ENCODE assay signal across 26 mouse cellular contexts in the genomic region with DNA sequence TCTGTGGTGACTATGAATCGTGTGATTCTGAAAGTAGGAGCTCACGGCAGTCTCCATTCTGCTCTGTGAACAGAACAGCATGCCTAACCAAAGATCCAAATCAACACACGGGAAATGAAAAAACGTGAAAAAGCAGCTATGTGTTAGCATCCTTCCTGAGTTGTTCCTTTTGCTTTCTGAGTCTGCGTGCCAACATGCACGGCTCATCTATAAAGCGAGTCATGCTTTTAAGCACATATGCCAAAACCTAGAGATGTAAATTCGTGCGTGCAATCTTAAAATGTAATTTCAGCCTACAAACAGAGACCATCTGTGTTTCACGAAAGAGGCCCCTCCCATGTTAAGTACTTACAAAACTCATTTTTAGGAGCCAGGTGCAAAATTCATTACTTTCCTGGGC.
DNase-seq lines count a peak whose midpoint lies in the region; ATAC-seq lines count a peak whose summit lies in the region.
"Had no signal": no experiment of that assay in that cellular context is flagged by ENCODE, and none has a peak within 500 bp of the region (broad histone marks: within the 10 kb centered on the region; RNA-seq: fewer than 3 reads in every experiment).

No protein-coding gene starts in this region.

- H3K36me3 ChIP-seq in forebrain, embryonic 13.5 days (ENCODE audit: poor library complexity, severe bottlenecking) = no peaks in the 10 kb centered on the region
- no peaks in the 10 kb centered on the region for H3K36me3 ChIP-seq in forebrain, embryonic 15.5 days
- H3K36me3 ChIP-seq: G1E; hindbrain, embryonic 10.5 days; midbrain, embryonic 13.5 days had no signal

- no peak overlapping the region for H3K9ac ChIP-seq in forebrain, embryonic 13.5 days
- no peak overlapping the region for H3K9ac ChIP-seq in forebrain, embryonic 15.5 days (replicated peaks)
- H3K9ac ChIP-seq: liver, embryonic 14.5 days; midbrain, embryonic 13.5 days had no signal

- no peak overlapping the region for H3K27ac ChIP-seq in forebrain, embryonic 13.5 days
- no peak overlapping the region for H3K27ac ChIP-seq in forebrain, embryonic 15.5 days (replicated peaks)
- H3K27ac ChIP-seq: hindbrain, embryonic 10.5 days; liver, embryonic 14.5 days; macrophage; midbrain, embryonic 13.5 days had no signal

- peaks cover 9% of the 10 kb centered on the region; the same call in 1 of the 2 replicates for H3K4me1 ChIP-seq in forebrain, embryonic 13.5 days
- H3K4me1 ChIP-seq in forebrain, embryonic 15.5 days = peaks cover 4% of the 10 kb centered on the region

- H3K4me2 ChIP-seq in forebrain, embryonic 13.5 days = no peak overlapping the region
- H3K4me2 ChIP-seq in forebrain, embryonic 15.5 days (replicated peaks) = no peak overlapping the region
- H3K4me2 ChIP-seq: midbrain, embryonic 13.5 days had no signal

- DNase-seq in frontal cortex, adult 2 months (ENCODE audit: extremely low spot score in 1 of 2, low spot score in 1 of 2) = peak; percentile 7 to 23
- no peak for DNase-seq in frontal cortex, postnatal 10 days (ENCODE audit: low spot score in 2 of 2)
- DNase-seq in right cerebral cortex, adult 18-20 months = peak; percentile 11
- no peak for DNase-seq in right cerebral cortex, postnatal 4 days
- DNase-seq in telencephalon, adult 2 months (ENCODE audit: low read depth, low spot score) = peak; percentile 53
- DNase-seq in urinary bladder, postnatal 36 days (ENCODE audit: low spot score in 2 of 2) = no peak
- DNase-seq: adrenal gland, postnatal 10 days; cerebellum, adult 8-10 months; cerebellum, postnatal 25 days; heart, postnatal 14 days; kidney, adult 18-20 months; kidney, postnatal 36 days; layer of hippocampus, postnatal 36 days; liver; lung, adult 2 months; lung, postnatal 10 days; thymus, postnatal 4 days had no signal

- H3K4me3 ChIP-seq in forebrain, embryonic 13.5 days = no peak overlapping the region
- H3K4me3 ChIP-seq in forebrain, embryonic 15.5 days = no peak overlapping the region
- H3K4me3 ChIP-seq: hindbrain, embryonic 10.5 days; midbrain, embryonic 13.5 days had no signal

- ATAC-seq in forebrain, embryonic 13.5 days = peak; percentile 33; the same call in 1 of the 2 replicates
- no peak; the same call in 1 of the 2 replicates for ATAC-seq in forebrain, embryonic 15.5 days (replicated peaks)
- ATAC-seq: hindbrain, embryonic 16.5 days; midbrain, embryonic 13.5 days; Patski had no signal

- H3K9me3 ChIP-seq in forebrain, embryonic 13.5 days (replicated peaks) = no peaks in the 10 kb centered on the region
- H3K9me3 ChIP-seq in forebrain, embryonic 15.5 days = no peaks in the 10 kb centered on the region
- H3K9me3 ChIP-seq: G1E; hindbrain, embryonic 10.5 days; midbrain, embryonic 13.5 days had no signal

- WGBS in forebrain, embryonic 13.5 days = 92% methylated on average over 10 of the region's 10 CpGs
- WGBS in forebrain, embryonic 15.5 days = 74% methylated on average over 10 of the region's 10 CpGs

- no peaks in the 10 kb centered on the region for H3K27me3 ChIP-seq in forebrain, embryonic 13.5 days
- H3K27me3 ChIP-seq in forebrain, embryonic 15.5 days = no peaks in the 10 kb centered on the region
- H3K27me3 ChIP-seq: midbrain, embryonic 13.5 days; Patski had no signal

Comparison
In these comparisons a context has a peak if more than half of its experiments do, and no peak if none do; other contexts are left out.
1. DNase-seq: peak in frontal cortex, adult 2 months (2 of 2), right cerebral cortex, adult 18-20 months (single experiment) and telencephalon, adult 2 months (single experiment); none in frontal cortex, postnatal 10 days (0 of 2), right cerebral cortex, postnatal 4 days (single experiment) and urinary bladder, postnatal 36 days (0 of 2).